Mouse (Mus musculus) lung, embryonic 14.5 days (tissue): ENCODE measurements around the gene Vav1. TPM values are rescaled to one million over a fixed set of nuclear protein-coding genes. Genes with fewer than 3 reads are reported as not detected.

Source experiments
- ATAC-seq: fragments of 200-750 bp; cut with Nextera tagmentation; 2 replicates; pipeline ENCODE4 v1.8.0; 2017; ENCODE audit warnings: mild to moderate bottlenecking, moderate TSS enrichment, moderate library complexity; ENCODE audit not compliant: insufficient read depth
- DNase-seq: peaks from one replicate; pipeline ENCODE4 v3.0.0-alpha.2; 2015
- H3K27ac ChIP-seq: fragments of 300-500 bp; sonication (generic); 2 replicates; pipeline ENCODE4 v1.5.1; 2014; ENCODE audit warnings: low read depth, mild to moderate bottlenecking, moderate library complexity
- H3K27me3 ChIP-seq: fragments of 300-500 bp; sonication (generic); 2 replicates; pipeline ENCODE4 v1.6.1; 2014; ENCODE audit warnings: low read length, control low read depth; ENCODE audit not compliant: insufficient read depth
- H3K36me3 ChIP-seq: fragments of 300-500 bp; sonication (generic); 2 replicates; pipeline ENCODE4 v1.6.1; 2014; ENCODE audit warnings: control low read depth; ENCODE audit not compliant: insufficient read depth
- H3K4me1 ChIP-seq: fragments of 300-500 bp; sonication (generic); 2 replicates; pipeline ENCODE4 v1.6.1; 2014; ENCODE audit warnings: antibody characterized with exemption, control low read depth; ENCODE audit not compliant: insufficient read depth
- H3K4me2 ChIP-seq: fragments of 300-500 bp; sonication (generic); 2 replicates; pipeline ENCODE4 v1.6.1; 2014; ENCODE audit warnings: mild to moderate bottlenecking
- H3K4me3 ChIP-seq: fragments of 300-500 bp; sonication (generic); 2 replicates; pipeline ENCODE4 v1.5.1; 2014; ENCODE audit warnings: low read depth, low read length
- H3K9ac ChIP-seq: fragments of 300-500 bp; sonication (generic); 2 replicates; pipeline ENCODE4 v1.6.1; 2014
- H3K9me3 ChIP-seq: fragments of 300-500 bp; sonication (generic); 2 replicates; pipeline ENCODE4 v1.6.1; 2016; ENCODE audit warnings: low read depth, low read length, control low read depth
- CTCF ChIP-seq: IDR thresholded peaks from 2 replicates; pipeline ENCODE4 v1.5.1; 2016; ENCODE audit warnings: antibody characterized with exemption, low read depth
- WGBS: fragments of 180-500 bp; shearing (Covaris S2); extraction: QIAGEN DNeasy Blood & Tissue Kit; methylation state at CpG from one replicate; pipeline ENCODE4 v1.1.7; 2014; 5-methylcytosine and 5-hydroxymethylcytosine counted together
- polyA plus RNA-seq: library from polyadenylated mRNA; unstranded; fragments of >200 nt; fragmentation: Nextera tagmentation; extraction: Ambion mirVana; gene quantifications from 2 replicates; pipeline ENCODE4 v1.2.1, GENCODE M21; 2014

The Vav1 gene
- polyA plus RNA-seq, result 2.7 TPM in 2 replicates

- no peaks in the 10 kb centered on the region for H3K4me1 ChIP-seq
- ATAC-seq (no peak), DNase-seq (no peak)
- WGBS, result 48% methylated on average over 26 of the region's 26 CpGs
- no peak for TF ChIP-seq CTCF
- peaks cover 11% of the 10 kb centered on the region; the same call in 1 of the 2 replicates for H3K27me3 ChIP-seq
- H3K36me3 ChIP-seq, result no peaks in the 10 kb centered on the region
- no peak within 1 kb of the TSS for H3K27ac ChIP-seq
- no peak within 1 kb of the TSS for H3K4me2 ChIP-seq
- peak within 1 kb of the TSS; percentile 14; the same call in 1 of the 2 replicates for H3K4me3 ChIP-seq
- H3K9me3 ChIP-seq, result no peaks in the 10 kb centered on the region
- no peak within 1 kb of the TSS for H3K9ac ChIP-seq
Observed at GRCm38 (mm10) chr17:57278943-57279590, at the start of gene Vav1. TSS of gene Vav1 (plus strand) at chr17:57279100.

GRCm38 (mm10) chr17:57229851-57230727 is 48.8 kb upstream of the Vav1 start:
- Histone ChIP-seq H3K36me3 (0 out of 2 replicates have a peak, but pooled peaks cover 7% of the 10 kb centered on the region), H3K4me1 (no peaks in the 10 kb centered on the region), H3K27me3 (no peaks in the 10 kb centered on the region), H3K4me3 (no peak overlapping the region), H3K27ac (no peak overlapping the region), H3K9me3 (no peaks in the 10 kb centered on the region), H3K4me2 (no peak overlapping the region), H3K9ac (no peak overlapping the region)
- no peak for ATAC-seq
- DNase-seq, result no peak
- TF ChIP-seq CTCF, result no peak
- WGBS, result 74% methylated on average over 15 of the region's 15 CpGs

- Histone ChIP-seq H3K9me3 (no peaks in the 10 kb centered on the region), H3K9ac (no peak overlapping the region), H3K4me2 (no peak overlapping the region), H3K27ac (no peak overlapping the region), H3K4me3 (no peak overlapping the region), H3K36me3 (peaks cover 12% of the 10 kb centered on the region), H3K4me1 (no peaks in the 10 kb centered on the region), H3K27me3 (no peaks in the 10 kb centered on the region)
- 35% methylated on average over 6 of the region's 6 CpGs for WGBS
- peak; percentile 44 for DNase-seq
- no peak for ATAC-seq
- no peak for TF ChIP-seq CTCF
Observed at GRCm38 (mm10) chr17:57230728-57231125, 48.2 kb upstream of the Vav1 start.

- TF ChIP-seq CTCF, result no peak
- DNase-seq, result peak; percentile 33
- Histone ChIP-seq H3K9me3 (no peaks in the 10 kb centered on the region), H3K4me3 (no peak overlapping the region), H3K4me1 (no peaks in the 10 kb centered on the region), H3K9ac (no peak overlapping the region), H3K4me2 (no peak overlapping the region), H3K36me3 (peaks cover 19% of the 10 kb centered on the region), H3K27me3 (no peaks in the 10 kb centered on the region), H3K27ac (no peak overlapping the region)
- ATAC-seq, result no peak
Observed at GRCm38 (mm10) chr17:57231321-57231771, 47.6 kb upstream of the Vav1 start.

- DNase-seq (no peak), ATAC-seq (no peak)
- 74% methylated on average over 1 of the region's 1 CpGs for WGBS
- Histone ChIP-seq H3K9me3 (no peaks in the 10 kb centered on the region), H3K27ac (no peak overlapping the region), H3K9ac (no peak overlapping the region), H3K4me3 (no peak overlapping the region), H3K4me1 (no peaks in the 10 kb centered on the region), H3K36me3 (peaks cover 27% of the 10 kb centered on the region), H3K4me2 (no peak overlapping the region), H3K27me3 (no peaks in the 10 kb centered on the region)
- TF ChIP-seq CTCF, result no peak
Observed at GRCm38 (mm10) chr17:57232200-57232599, 46.7 kb upstream of the Vav1 start.

- Histone ChIP-seq H3K4me3 (no peak overlapping the region), H3K9ac (no peak overlapping the region)
Observed at GRCm38 (mm10) chr17:57233038-57233437, 45.9 kb upstream of the Vav1 start.

More at GRCm38 (mm10) chr17:57233038-57233437, 45.9 kb upstream of the Vav1 start:
- ATAC-seq, result no peak
- no peak overlapping the region for H3K4me2 ChIP-seq
- TF ChIP-seq CTCF, result no peak
- no peaks in the 10 kb centered on the region for H3K4me1 ChIP-seq
- H3K36me3 ChIP-seq, result peaks cover 34% of the 10 kb centered on the region
- DNase-seq, result no peak
- H3K27ac ChIP-seq, result no peak overlapping the region
- no peaks in the 10 kb centered on the region for H3K9me3 ChIP-seq
- no peaks in the 10 kb centered on the region for H3K27me3 ChIP-seq
- 26% methylated on average over 7 of the region's 7 CpGs for WGBS
